Mouse (Mus musculus) embryonic stem cell, embryonic (primary cell): ENCODE results near the gene Ust.

Source experiments
- CTCF ChIA-PET, 4 experiments: fragments of 300-600 bp in 2 of 4; fragments of 350-600 bp in 2 of 4; sonication (Branson Sonifier 250); formaldehyde crosslinking; loops; one replicate each; lab custom pipeline; 2022; ENCODE audit warnings: inconsistent platforms in 2 of 4; lab: Charles Lee
- POLR2A ChIA-PET, 4 experiments: fragments of 300-600 bp in 2 of 4; fragments of 350-600 bp in 2 of 4; sonication (Branson Sonifier 250); formaldehyde crosslinking; loops; one replicate each; lab custom pipeline; 2022; ENCODE audit warnings: antibody characterized with exemption in 4 of 4, inconsistent platforms in 1 of 4; lab: Charles Lee

Ust gene

GRCm38 (mm10) chr10:8363281-8363680, 155.3 kb downstream of the Ust start:
- ChIA-PET POLR2A (no interaction called here), CTCF (no interaction called here)

DNA sequence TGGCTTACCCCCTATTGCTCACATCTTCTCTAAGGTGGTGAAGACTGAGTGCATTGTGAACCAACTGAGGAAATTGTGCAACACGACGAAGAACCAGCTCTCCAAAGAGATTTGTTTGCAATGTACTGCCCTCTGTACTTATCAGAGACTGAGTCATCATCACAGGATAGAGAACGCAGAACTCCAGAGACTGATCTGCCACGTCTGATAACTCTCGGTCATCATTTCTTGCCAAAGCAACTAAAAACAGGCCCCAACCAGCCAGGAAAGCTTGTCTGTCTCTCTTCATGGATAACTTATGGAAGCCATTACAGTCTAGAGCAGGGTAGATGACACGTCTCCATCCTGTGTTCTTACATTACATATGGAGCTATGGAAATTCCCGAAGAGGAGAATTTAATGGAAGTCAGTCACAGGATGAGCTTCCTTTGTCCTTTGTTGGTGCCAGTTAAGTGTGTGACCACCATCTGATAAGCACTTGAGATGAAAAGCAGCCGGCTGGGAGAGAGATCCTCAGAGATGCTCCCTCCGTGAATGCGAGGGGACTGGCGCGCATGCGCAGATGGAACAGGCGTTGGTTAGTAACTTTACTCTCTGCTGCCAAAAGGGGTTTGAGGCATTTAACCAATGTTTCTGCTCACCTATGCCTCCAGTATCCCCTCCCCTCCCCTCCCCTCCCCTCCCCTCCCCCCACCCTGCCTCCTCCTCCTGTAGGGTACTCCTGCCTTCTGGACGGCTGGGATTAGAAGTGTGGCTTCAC, 160.2 kb downstream of the Ust start:
- ChIA-PET CTCF (no interaction called here), POLR2A (interaction anchor here in 1 of 4 experiments (0.5 to 0.6 kb wide), 4 partner anchors 57 to 730 kb away, joined by 3 to 4 read pairs (median 3); no protein-coding TSS in a partner anchor)

- POLR2A ChIA-PET = no interaction called here
Observed at GRCm38 (mm10) chr10:8353534-8353933, 165.1 kb downstream of the Ust start.

DNA sequence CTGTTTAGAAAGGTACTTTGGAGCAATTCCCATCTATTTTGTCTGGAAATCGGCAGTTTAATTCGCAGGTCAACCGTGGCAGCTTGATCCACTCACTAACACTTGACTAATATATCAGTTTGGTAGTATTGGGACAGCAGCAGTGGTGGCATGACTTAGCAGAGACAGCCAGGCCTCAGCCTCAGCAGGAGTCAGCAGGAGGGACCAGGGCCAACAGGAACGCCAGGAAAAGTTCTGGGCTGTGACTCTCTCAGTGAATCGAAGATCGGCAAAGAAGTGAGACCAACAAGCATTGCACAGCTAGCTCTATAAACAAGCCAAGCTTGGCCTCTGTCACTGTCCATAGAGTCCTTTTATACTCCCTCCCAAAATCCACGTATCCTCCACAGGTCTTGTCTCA, 168.0 kb downstream of the Ust start:
- POLR2A ChIA-PET = no interaction called here
- CTCF ChIA-PET = interaction anchor here in 1 of 4 experiments (0.6 kb wide), 2 partner anchors 27 to 40 kb away, joined by 3 to 9 read pairs; no protein-coding TSS in a partner anchor

More at GRCm38 (mm10) chr10:8353534-8353933, 165.1 kb downstream of the Ust start:
- CTCF ChIA-PET = no interaction called here

DNA sequence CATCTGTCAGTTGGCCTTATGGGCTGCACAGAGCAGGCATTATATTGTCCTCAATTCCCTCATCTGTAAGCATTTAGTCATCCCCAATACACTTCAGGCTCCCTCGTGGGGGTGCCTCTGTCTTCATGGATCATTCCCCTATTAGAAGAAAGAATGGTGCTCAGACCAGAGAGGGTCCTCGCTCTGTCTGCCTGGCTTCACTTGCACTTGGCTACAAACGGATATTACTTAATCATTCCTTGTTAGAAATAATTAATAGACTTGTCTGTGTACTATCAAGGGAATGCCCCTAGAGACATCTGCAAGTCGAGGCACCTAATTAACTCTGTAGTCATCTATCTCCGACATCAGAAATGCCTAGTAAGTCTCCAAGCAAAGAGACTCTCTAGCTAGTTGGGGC, 171.1 kb downstream of the Ust start:
- CTCF ChIA-PET = no interaction called here

GRCm38 (mm10) chr10:8342556-8342955, 176.1 kb downstream of the Ust start:
- ChIA-PET CTCF (interaction anchor here in 1 of 4 experiments (0.5 kb wide), 1 partner anchor 742 kb away, joined by 4 read pairs; no protein-coding TSS in a partner anchor), POLR2A (interaction anchor here in 1 of 4 experiments (0.5 kb wide), 1 partner anchor 1053 kb away, joined by 3 read pairs; no protein-coding TSS in a partner anchor)

More for the DNA sequence above, 171.1 kb downstream of the Ust start:
- POLR2A ChIA-PET = no interaction called here

- POLR2A ChIA-PET = no interaction called here
- CTCF ChIA-PET = no interaction called here
Observed at GRCm38 (mm10) chr10:8339645-8340428, 178.8 kb downstream of the Ust start.

DNA sequence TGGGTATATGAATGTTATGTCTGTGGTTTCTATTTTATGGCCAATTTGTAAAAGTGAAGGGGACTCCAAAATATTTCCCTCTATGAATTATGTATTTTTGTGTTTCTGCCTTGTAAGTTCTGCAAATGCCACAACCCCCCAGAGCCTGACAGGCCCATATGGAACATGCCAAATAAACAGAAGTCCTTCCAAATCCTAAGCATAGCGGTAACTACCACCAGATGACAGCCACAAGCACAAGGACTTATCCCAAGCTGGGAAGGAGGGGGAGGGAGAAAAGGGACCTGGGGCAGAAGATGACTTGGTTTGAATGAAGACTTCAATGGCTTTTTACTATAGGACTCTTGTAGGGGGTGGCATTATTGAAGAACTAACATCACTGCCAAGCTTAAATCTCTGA, 182.0 kb downstream of the Ust start:
- ChIA-PET CTCF (no interaction called here), POLR2A (no interaction called here)

- ChIA-PET CTCF (no interaction called here), POLR2A (no interaction called here)
Observed at GRCm38 (mm10) chr10:8330958-8331357, 187.7 kb downstream of the Ust start.

GRCm38 (mm10) chr10:8330006-8330405, 188.6 kb downstream of the Ust start:
- POLR2A ChIA-PET = no interaction called here
- CTCF ChIA-PET = no interaction called here

DNA sequence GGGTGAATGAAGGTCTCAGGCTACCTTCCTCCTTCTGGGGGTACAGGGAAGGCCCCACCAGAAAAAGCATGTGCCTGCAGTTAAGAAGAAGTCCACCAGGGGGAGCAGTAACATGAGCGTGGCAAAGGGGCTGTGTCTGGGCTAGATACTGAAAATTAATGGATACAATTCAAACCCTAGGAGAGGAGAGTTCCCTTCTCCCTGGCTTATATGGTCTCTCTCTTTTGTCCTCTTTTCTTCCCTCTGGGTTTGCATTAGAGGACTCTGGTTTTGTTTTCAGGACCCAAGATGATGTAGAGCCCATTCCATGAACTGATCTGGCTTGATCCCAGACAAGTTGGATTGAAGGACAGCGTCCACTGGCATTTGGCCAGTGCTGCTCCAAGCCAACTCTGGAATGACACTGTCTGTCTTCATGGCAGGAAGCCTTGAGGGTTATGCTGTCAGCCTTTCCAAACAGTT, 195.3 kb downstream of the Ust start:
- CTCF ChIA-PET = no interaction called here
- POLR2A ChIA-PET = no interaction called here

DNA sequence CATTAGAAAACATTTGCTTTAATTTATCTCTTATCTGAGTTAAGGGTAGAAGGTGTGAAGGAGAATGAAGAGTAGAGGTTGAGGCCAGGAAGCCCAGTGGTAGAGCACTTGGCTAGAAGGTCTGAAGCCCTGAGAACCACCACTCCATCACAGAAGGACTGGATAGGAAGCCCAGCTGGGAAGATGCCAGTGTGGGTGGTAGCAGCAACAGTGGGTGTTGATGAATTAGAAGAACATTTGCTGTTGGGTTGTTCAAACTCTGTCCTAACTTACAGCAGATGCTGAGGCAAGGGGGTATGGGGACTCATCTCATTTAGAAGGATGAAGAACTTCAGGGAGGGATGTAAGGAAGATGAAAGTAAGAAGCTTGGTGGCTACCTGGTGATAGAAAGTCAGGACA, 197.9 kb downstream of the Ust start:
- POLR2A ChIA-PET = no interaction called here
- CTCF ChIA-PET = no interaction called here

DNA sequence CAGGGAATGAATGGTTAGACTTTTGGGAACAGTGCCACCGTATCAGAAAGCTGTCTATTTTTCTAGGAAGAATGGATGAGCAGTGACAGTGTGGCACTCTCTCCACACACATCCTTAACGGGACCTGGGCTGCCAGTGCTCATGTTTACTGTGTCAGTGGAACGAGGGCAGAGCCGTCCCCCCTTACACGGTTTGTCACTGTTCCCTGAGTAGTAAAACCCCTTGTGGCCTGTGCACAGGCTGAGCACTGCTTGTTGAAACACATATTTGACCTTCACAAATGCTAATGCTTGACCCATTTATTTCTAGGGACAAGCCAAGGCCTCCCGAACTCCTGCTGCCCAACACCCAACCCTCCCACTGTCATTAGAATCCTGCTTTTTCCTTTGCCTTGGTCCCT, 209.2 kb downstream of the Ust start:
- CTCF ChIA-PET = no interaction called here
- POLR2A ChIA-PET = no interaction called here

DNA sequence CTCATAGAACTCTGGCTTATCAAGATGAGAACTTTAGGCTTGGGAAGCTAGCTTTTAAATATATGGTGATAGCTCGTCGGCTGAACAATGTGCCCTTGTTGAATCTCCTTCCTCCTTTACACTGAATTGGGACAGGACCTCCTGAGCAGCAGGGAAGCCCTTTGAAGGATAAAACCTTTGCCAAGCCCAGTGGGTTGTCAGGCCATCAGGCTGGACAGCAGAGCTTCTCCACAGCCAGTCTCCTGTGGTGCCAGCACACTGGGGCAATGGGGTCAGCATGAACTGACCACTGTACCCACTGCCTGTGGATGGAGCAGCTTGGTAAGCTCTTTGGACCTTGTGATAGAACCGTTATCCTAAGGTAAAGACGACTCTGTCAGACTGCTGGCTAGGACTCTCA, 214.4 kb downstream of the Ust start:
- POLR2A ChIA-PET = no interaction called here
- CTCF ChIA-PET = interaction anchor here in 1 of 4 experiments (0.5 kb wide), 1 partner anchor 469 kb away, joined by 3 read pairs; no protein-coding TSS in a partner anchor

DNA sequence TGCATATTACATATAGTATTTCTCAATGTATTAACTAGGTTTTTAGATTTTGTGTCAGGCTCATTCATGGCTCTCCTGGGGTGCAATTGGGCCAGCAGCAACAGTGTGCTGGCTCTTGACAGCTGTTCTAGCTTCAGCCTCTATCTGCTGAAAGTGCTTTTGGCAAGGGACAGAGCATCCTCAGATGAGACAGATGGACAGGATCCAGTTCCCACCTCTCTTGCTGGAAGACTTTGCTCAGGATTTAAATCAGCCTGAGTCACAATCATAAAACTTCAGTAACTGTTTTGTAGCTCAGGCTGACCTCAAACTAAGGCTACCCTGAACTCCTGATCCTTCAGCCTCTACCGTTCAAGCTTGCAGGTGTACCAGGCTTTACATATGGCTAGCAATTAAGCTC, 219.5 kb downstream of the Ust start:
- POLR2A ChIA-PET = no interaction called here
- CTCF ChIA-PET = no interaction called here

DNA sequence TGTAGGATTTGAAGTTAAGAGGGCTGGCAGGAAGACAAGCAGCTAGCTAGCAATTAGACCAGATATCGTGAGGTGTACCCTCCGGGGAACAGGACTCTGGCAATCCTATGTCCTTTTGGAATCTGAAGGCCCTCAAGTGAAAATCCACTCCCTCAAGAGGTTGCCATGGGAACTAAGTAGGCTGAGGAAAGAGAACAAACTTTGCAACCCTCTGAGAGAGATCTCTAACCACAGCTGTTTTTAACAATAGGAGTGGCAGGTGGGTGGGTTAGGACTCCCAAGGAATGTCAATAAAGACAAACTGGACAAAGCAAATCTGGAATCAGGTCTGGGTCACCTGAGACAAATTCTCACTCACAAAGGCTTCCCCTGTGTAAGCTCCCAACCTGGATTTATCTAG, 221.4 kb downstream of the Ust start:
- ChIA-PET CTCF (interaction anchor here in 1 of 4 experiments (0.6 to 1.1 kb wide), 2 partner anchors 55 to 83 kb away, joined by 3 to 4 read pairs; no protein-coding TSS in a partner anchor), POLR2A (interaction anchor here in 2 of 4 experiments (0.7 to 1.3 kb wide), 4 partner anchors 9 to 221 kb away, joined by 3 to 5 read pairs (median 4); partner anchors contain the start of gene Ust (in 1 of the 2))

DNA sequence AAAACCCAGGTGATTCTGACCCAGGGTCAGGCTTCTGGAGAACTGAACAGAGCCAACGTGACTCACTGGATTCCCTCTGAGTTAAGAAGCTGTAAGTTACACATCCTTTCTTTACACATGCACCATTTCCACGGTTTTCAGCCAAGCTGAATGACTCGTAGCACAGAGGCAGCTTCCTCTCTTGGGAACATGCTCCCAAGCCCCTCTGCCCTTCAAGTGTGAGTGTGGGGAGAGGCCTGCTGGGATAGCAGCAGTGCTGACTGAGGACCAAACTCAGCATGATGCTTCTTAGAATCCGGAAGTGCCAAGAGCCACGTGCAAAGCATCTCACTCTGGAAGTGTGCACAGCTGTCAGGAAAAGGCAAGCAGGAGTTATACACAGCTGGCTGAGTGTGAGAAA, 228.0 kb downstream of the Ust start:
- POLR2A ChIA-PET = no interaction called here
- CTCF ChIA-PET = no interaction called here

GRCm38 (mm10) chr10:8287350-8287791, 231.3 kb downstream of the Ust start:
- ChIA-PET CTCF (interaction anchor here in 1 of 4 experiments (1.1 kb wide), 1 partner anchor 45 kb away, joined by 3 read pairs; no protein-coding TSS in a partner anchor), POLR2A (interaction anchor here in 2 of 4 experiments (0.6 to 1.4 kb wide), 5 partner anchors 10 to 1580 kb away, joined by 3 to 5 read pairs (median 3); no protein-coding TSS in a partner anchor)

DNA sequence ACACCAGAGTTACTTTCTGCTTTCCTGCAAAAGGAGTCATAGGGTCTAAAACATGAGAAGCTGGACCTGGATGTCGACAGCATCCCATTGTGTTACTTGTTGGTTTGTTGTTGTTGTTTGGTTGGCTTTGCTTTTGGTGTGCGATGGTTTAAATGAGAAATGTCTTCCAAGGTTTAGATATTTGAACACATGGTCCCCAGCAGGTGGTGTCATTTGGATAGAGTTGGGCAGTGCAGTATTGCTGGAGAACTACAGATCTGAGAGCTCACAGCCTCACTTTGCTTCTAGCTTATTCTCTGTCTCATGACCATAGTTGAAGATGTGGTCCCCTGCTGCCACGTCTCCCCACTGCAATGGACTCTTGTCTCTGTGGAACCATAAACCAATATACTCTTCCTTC, 234.6 kb downstream of the Ust start:
- CTCF ChIA-PET = no interaction called here
- POLR2A ChIA-PET = no interaction called here

GRCm38 (mm10) chr10:8277094-8277493, 241.5 kb downstream of the Ust start:
- CTCF ChIA-PET = no interaction called here
- POLR2A ChIA-PET = no interaction called here
